Mouse (Mus musculus): ENCODE results near the gene Slc6a6. TPM values are rescaled to one million over a fixed set of nuclear protein-coding genes. Genes with fewer than 3 reads are reported as not detected.

The Slc6a6 gene
- polyA plus RNA-seq, 1 experiment from 2014 or later = 64.0 TPM

- Histone ChIP-seq H3K9ac (ENCODE audit: low read depth, low read length) (no peak overlapping the region), H3K4me2 (replicated peaks; ENCODE audit: low read depth, low read length) (no peak overlapping the region), H3K27me3 (ENCODE audit: control insufficient read depth, insufficient read depth, low read length) (no peaks in the 10 kb centered on the region), H3K27ac (ENCODE audit: low read depth, low read length) (no peak overlapping the region), H3K4me1 (replicated peaks; ENCODE audit: control insufficient read depth, insufficient read depth, low read length) (no peaks in the 10 kb centered on the region), H3K9me3 (ENCODE audit: control insufficient read depth, low read length) (no peaks in the 10 kb centered on the region), H3K36me3 (ENCODE audit: control insufficient read depth, insufficient read depth, low read length) (no peaks in the 10 kb centered on the region), H3K4me3 (ENCODE audit: low read depth, low read length) (no peak overlapping the region)
- ATAC-seq (ENCODE audit: low FRiP score) (no peak), DNase-seq (ENCODE audit: low spot score) (no peak)
- 72% methylated on average over 6 of the region's 6 CpGs for WGBS
These were observed 4.1 kb upstream of the Slc6a6 start for GRCm38 (mm10) chr6:91679716-91680115.

GRCm38 (mm10) chr6:91681841-91682240 is 2.0 kb upstream of the Slc6a6 start:
- Histone ChIP-seq H3K27me3 (ENCODE audit: control insufficient read depth, insufficient read depth, low read length) (no peaks in the 10 kb centered on the region), H3K4me2 (replicated peaks; ENCODE audit: low read depth, low read length) (no peak overlapping the region), H3K9ac (ENCODE audit: low read depth, low read length) (no peak overlapping the region), H3K36me3 (ENCODE audit: control insufficient read depth, insufficient read depth, low read length) (no peaks in the 10 kb centered on the region), H3K9me3 (ENCODE audit: control insufficient read depth, low read length) (no peaks in the 10 kb centered on the region), H3K4me1 (replicated peaks; ENCODE audit: control insufficient read depth, insufficient read depth, low read length) (0 out of 2 replicates have a peak, but pooled peaks cover 4% of the 10 kb centered on the region), H3K4me3 (ENCODE audit: low read depth, low read length) (no peak overlapping the region), H3K27ac (ENCODE audit: low read depth, low read length) (no peak overlapping the region)
- DNase-seq (ENCODE audit: low spot score) (no peak), ATAC-seq (ENCODE audit: low FRiP score) (no peak)
- WGBS = 87% methylated on average over 4 of the region's 4 CpGs

GRCm38 (mm10) chr6:91683121-91683520 is 732 bp upstream of the Slc6a6 start:
- H3K27me3 ChIP-seq (ENCODE audit: control insufficient read depth, insufficient read depth, low read length) = no peaks in the 10 kb centered on the region
- peaks cover 10% of the 10 kb centered on the region for H3K4me1 ChIP-seq (replicated peaks; ENCODE audit: control insufficient read depth, insufficient read depth, low read length)
- WGBS = 46% methylated on average over 3 of the region's 3 CpGs
- H3K27ac ChIP-seq (ENCODE audit: low read depth, low read length) = peak overlapping the region; percentile 96
- peak overlapping the region; percentile 69 for H3K4me2 ChIP-seq (replicated peaks; ENCODE audit: low read depth, low read length)
- H3K36me3 ChIP-seq (ENCODE audit: control insufficient read depth, insufficient read depth, low read length) = no peaks in the 10 kb centered on the region
- H3K9me3 ChIP-seq (ENCODE audit: control insufficient read depth, low read length) = no peaks in the 10 kb centered on the region
- ATAC-seq (ENCODE audit: low FRiP score) (peak; percentile 0; the same call in 1 of the 2 replicates), DNase-seq (ENCODE audit: low spot score) (peak; percentile 43)
- peak overlapping the region; percentile 93; the same call in 1 of the 2 replicates for H3K9ac ChIP-seq (ENCODE audit: low read depth, low read length)
- H3K4me3 ChIP-seq (ENCODE audit: low read depth, low read length) = peak overlapping the region; percentile 86; the same call in 1 of the 2 replicates

GRCm38 (mm10) chr6:91684474-91684829 is 599 bp downstream of the Slc6a6 start:
- Histone ChIP-seq H3K4me1 (replicated peaks; ENCODE audit: control insufficient read depth, insufficient read depth, low read length) (peaks cover 10% of the 10 kb centered on the region), H3K4me2 (replicated peaks; ENCODE audit: low read depth, low read length) (peak overlapping the region; percentile 69), H3K27me3 (ENCODE audit: control insufficient read depth, insufficient read depth, low read length) (no peaks in the 10 kb centered on the region), H3K9me3 (ENCODE audit: control insufficient read depth, low read length) (no peaks in the 10 kb centered on the region), H3K27ac (ENCODE audit: low read depth, low read length) (peak overlapping the region; percentile 96), H3K9ac (ENCODE audit: low read depth, low read length) (peak overlapping the region; percentile 93), H3K36me3 (ENCODE audit: control insufficient read depth, insufficient read depth, low read length) (no peaks in the 10 kb centered on the region), H3K4me3 (ENCODE audit: low read depth, low read length) (peak overlapping the region; percentile 86)
- WGBS = 9% methylated on average over 13 of the region's 13 CpGs
- DNase-seq (ENCODE audit: low spot score) (no peak), ATAC-seq (ENCODE audit: low FRiP score) (peak; percentile 60)

GRCm38 (mm10) chr6:91684831-91685532 is 1.1 kb downstream of the Slc6a6 start:
- Histone ChIP-seq H3K36me3 (ENCODE audit: control insufficient read depth, insufficient read depth, low read length) (no peaks in the 10 kb centered on the region), H3K4me1 (replicated peaks; ENCODE audit: control insufficient read depth, insufficient read depth, low read length) (peaks cover 10% of the 10 kb centered on the region), H3K9me3 (ENCODE audit: control insufficient read depth, low read length) (no peaks in the 10 kb centered on the region), H3K27ac (ENCODE audit: low read depth, low read length) (no peak overlapping the region), H3K27me3 (ENCODE audit: control insufficient read depth, insufficient read depth, low read length) (no peaks in the 10 kb centered on the region), H3K4me2 (replicated peaks; ENCODE audit: low read depth, low read length) (peak overlapping the region; percentile 69), H3K4me3 (ENCODE audit: low read depth, low read length) (peak overlapping the region; percentile 86), H3K9ac (ENCODE audit: low read depth, low read length) (peak overlapping the region; percentile 93)
- no peak; the same call in 1 of the 2 replicates for ATAC-seq (ENCODE audit: low FRiP score)
- DNase-seq (ENCODE audit: low spot score) = peak; percentile 28
- 18% methylated on average over 17 of the region's 17 CpGs for WGBS

- ATAC-seq (ENCODE audit: low FRiP score) (no peak), DNase-seq (ENCODE audit: low spot score) (no peak)
- Histone ChIP-seq H3K27me3 (ENCODE audit: control insufficient read depth, insufficient read depth, low read length) (no peaks in the 10 kb centered on the region), H3K27ac (ENCODE audit: low read depth, low read length) (no peak overlapping the region), H3K9ac (ENCODE audit: low read depth, low read length) (no peak overlapping the region), H3K4me1 (replicated peaks; ENCODE audit: control insufficient read depth, insufficient read depth, low read length) (peaks cover 10% of the 10 kb centered on the region), H3K4me3 (ENCODE audit: low read depth, low read length) (peak overlapping the region; percentile 86), H3K36me3 (ENCODE audit: control insufficient read depth, insufficient read depth, low read length) (no peaks in the 10 kb centered on the region), H3K9me3 (ENCODE audit: control insufficient read depth, low read length) (no peaks in the 10 kb centered on the region), H3K4me2 (replicated peaks; ENCODE audit: low read depth, low read length) (peak overlapping the region; percentile 69)
- WGBS = 53% methylated on average over 2 of the region's 2 CpGs
These were observed 1.7 kb downstream of the Slc6a6 start for GRCm38 (mm10) chr6:91685533-91685883.

- H3K36me3 ChIP-seq (ENCODE audit: control insufficient read depth, insufficient read depth, low read length) = no peaks in the 10 kb centered on the region
- 78% methylated on average over 7 of the region's 7 CpGs for WGBS
- H3K4me1 ChIP-seq (replicated peaks; ENCODE audit: control insufficient read depth, insufficient read depth, low read length) = peaks cover 10% of the 10 kb centered on the region
- H3K4me2 ChIP-seq (replicated peaks; ENCODE audit: low read depth, low read length) = peak overlapping the region; percentile 69; the same call in 1 of the 2 replicates
- no peaks in the 10 kb centered on the region for H3K27me3 ChIP-seq (ENCODE audit: control insufficient read depth, insufficient read depth, low read length)
- peak overlapping the region; percentile 86; the same call in 1 of the 2 replicates for H3K4me3 ChIP-seq (ENCODE audit: low read depth, low read length)
- DNase-seq (ENCODE audit: low spot score) = no peak
- no peak overlapping the region for H3K27ac ChIP-seq (ENCODE audit: low read depth, low read length)
- ATAC-seq (ENCODE audit: low FRiP score) = no peak
- no peaks in the 10 kb centered on the region for H3K9me3 ChIP-seq (ENCODE audit: control insufficient read depth, low read length)
- no peak overlapping the region for H3K9ac ChIP-seq (ENCODE audit: low read depth, low read length)
These were observed 2.0 kb downstream of the Slc6a6 start for GRCm38 (mm10) chr6:91685896-91686295.

- no peak overlapping the region for H3K4me3 ChIP-seq (ENCODE audit: low read depth, low read length)
- H3K27ac ChIP-seq (ENCODE audit: low read depth, low read length) = no peak overlapping the region
- H3K9ac ChIP-seq (ENCODE audit: low read depth, low read length) = no peak overlapping the region
- no peaks in the 10 kb centered on the region for H3K36me3 ChIP-seq (ENCODE audit: control insufficient read depth, insufficient read depth, low read length)
- peaks cover 10% of the 10 kb centered on the region for H3K4me1 ChIP-seq (replicated peaks; ENCODE audit: control insufficient read depth, insufficient read depth, low read length)
- no peaks in the 10 kb centered on the region for H3K27me3 ChIP-seq (ENCODE audit: control insufficient read depth, insufficient read depth, low read length)
- no peak for ATAC-seq (ENCODE audit: low FRiP score)
- no peak for DNase-seq (ENCODE audit: low spot score)
- no peaks in the 10 kb centered on the region for H3K9me3 ChIP-seq (ENCODE audit: control insufficient read depth, low read length)
- 44% methylated on average over 4 of the region's 4 CpGs for WGBS
- H3K4me2 ChIP-seq (replicated peaks; ENCODE audit: low read depth, low read length) = no peak overlapping the region; the same call in 1 of the 2 replicates
These were observed 2.7 kb downstream of the Slc6a6 start for GRCm38 (mm10) chr6:91686597-91686996.

GRCm38 (mm10) chr6:91688021-91688420 is 4.2 kb downstream of the Slc6a6 start:
- H3K27me3 ChIP-seq (ENCODE audit: control insufficient read depth, insufficient read depth, low read length) = no peaks in the 10 kb centered on the region
- WGBS = 71% methylated on average over 6 of the region's 6 CpGs

More at GRCm38 (mm10) chr6:91688021-91688420, 4.2 kb downstream of the Slc6a6 start:
- Histone ChIP-seq H3K4me3 (ENCODE audit: low read depth, low read length) (no peak overlapping the region), H3K36me3 (ENCODE audit: control insufficient read depth, insufficient read depth, low read length) (no peaks in the 10 kb centered on the region), H3K9ac (ENCODE audit: low read depth, low read length) (no peak overlapping the region), H3K4me2 (replicated peaks; ENCODE audit: low read depth, low read length) (no peak overlapping the region), H3K4me1 (replicated peaks; ENCODE audit: control insufficient read depth, insufficient read depth, low read length) (peaks cover 10% of the 10 kb centered on the region), H3K27ac (ENCODE audit: low read depth, low read length) (no peak overlapping the region), H3K9me3 (ENCODE audit: control insufficient read depth, low read length) (no peaks in the 10 kb centered on the region)
- no peak for DNase-seq (ENCODE audit: low spot score)
- no peak for ATAC-seq (ENCODE audit: low FRiP score)
